In genomic region chr5:92323264-92323663, GRCm38 (mm10) we compare ENCODE assay signal across 10 mouse cellular contexts. TPM values are rescaled to one million over a fixed set of nuclear protein-coding genes. Genes with fewer than 3 reads are reported as not detected.
DNase-seq lines count a peak whose midpoint lies in the region; ATAC-seq and TF ChIP-seq lines count a peak whose summit lies in the region.
"Had no signal": no experiment of that assay in that cellular context is flagged by ENCODE, and none has a peak within 500 bp of the region (broad histone marks: within the 10 kb centered on the region; RNA-seq: fewer than 3 reads in every experiment).

No protein-coding gene starts in this region.

- H3K27me3 ChIP-seq in forebrain, postnatal 0 days (ENCODE audit: insufficient read depth, low read length), result no peaks in the 10 kb centered on the region; the same call in 1 of the 2 replicates
- H3K27me3 ChIP-seq in forebrain, embryonic 15.5 days, result no peaks in the 10 kb centered on the region
- no peaks in the 10 kb centered on the region for H3K27me3 ChIP-seq in lung, embryonic 15.5 days

- no peak for TF ChIP-seq CTCF in forebrain, postnatal 0 days (IDR thresholded peaks at IDR 0.05; ENCODE audit: low read depth)

- no peak overlapping the region for H3K9ac ChIP-seq in forebrain, postnatal 0 days
- H3K9ac ChIP-seq in forebrain, embryonic 15.5 days (replicated peaks), result no peak overlapping the region
- no peak overlapping the region for H3K9ac ChIP-seq in lung, embryonic 15.5 days

- DNase-seq in forebrain, postnatal 0 days, result peak; percentile 3
- DNase-seq in MN1 (ENCODE audit: low spot score), result peak; percentile 87
- peak; percentile 80 to 88 for DNase-seq in heart, adult 9 months (ENCODE audit: low spot score in 2 of 2)
- DNase-seq in embryo, embryonic 11 days, result no peak
- DNase-seq in natural killer cell, adult 2 months (ENCODE audit: low spot score in 2 of 2), result no peak

- no peaks in the 10 kb centered on the region for H3K36me3 ChIP-seq in forebrain, postnatal 0 days (ENCODE audit: insufficient read depth)
- no peaks in the 10 kb centered on the region for H3K36me3 ChIP-seq in forebrain, embryonic 15.5 days
- no peaks in the 10 kb centered on the region for H3K36me3 ChIP-seq in lung, embryonic 15.5 days

- WGBS in forebrain, postnatal 0 days, result 70% methylated on average over 5 of the region's 5 CpGs
- WGBS in forebrain, embryonic 15.5 days, result 85% methylated on average over 5 of the region's 5 CpGs
- whole genome bisulfite sequencing in lung, embryonic 15.5 days, result 44% methylated on average over 5 of the region's 5 CpGs

- H3K4me2 ChIP-seq in forebrain, postnatal 0 days (ENCODE audit: low read depth), result no peak overlapping the region
- no peak overlapping the region for H3K4me2 ChIP-seq in forebrain, embryonic 15.5 days (replicated peaks)
- no peak overlapping the region for H3K4me2 ChIP-seq in lung, embryonic 15.5 days

- H3K4me3 ChIP-seq in forebrain, postnatal 0 days (ENCODE audit: low read depth, low read length), result no peak overlapping the region
- no peak overlapping the region for H3K4me3 ChIP-seq in forebrain, embryonic 15.5 days
- no peak overlapping the region for H3K4me3 ChIP-seq in lung, embryonic 15.5 days
- H3K4me3 ChIP-seq: erythroblast, embryonic 14.5 days had no signal

- H3K27ac ChIP-seq in forebrain, postnatal 0 days (ENCODE audit: low read depth, low read length), result no peak overlapping the region
- H3K27ac ChIP-seq in forebrain, embryonic 15.5 days (replicated peaks), result no peak overlapping the region
- H3K27ac ChIP-seq in lung, embryonic 15.5 days, result peak overlapping the region; percentile 45

- no peaks in the 10 kb centered on the region for H3K9me3 ChIP-seq in forebrain, postnatal 0 days (ENCODE audit: low read length)
- H3K9me3 ChIP-seq in forebrain, embryonic 15.5 days, result no peaks in the 10 kb centered on the region
- no peaks in the 10 kb centered on the region for H3K9me3 ChIP-seq in lung, embryonic 15.5 days

- ATAC-seq in forebrain, postnatal 0 days, result no peak
- ATAC-seq in forebrain, embryonic 15.5 days (replicated peaks), result no peak
- peak; percentile 92 for ATAC-seq in lung, embryonic 15.5 days (ENCODE audit: borderline replicate concordance, extremely low read depth, low FRiP score, low TSS enrichment)
- ATAC-seq in activated CD4-positive, CD25-positive, alpha-beta regulatory T cell, adult 4 months, result no peak

- no peaks in the 10 kb centered on the region for H3K4me1 ChIP-seq in forebrain, postnatal 0 days (ENCODE audit: insufficient read depth)
- no peaks in the 10 kb centered on the region for H3K4me1 ChIP-seq in forebrain, embryonic 15.5 days
- peaks cover 12% of the 10 kb centered on the region for H3K4me1 ChIP-seq in lung, embryonic 15.5 days

RNA-seq across cellular contexts. Expression of gene Cxcl9, which starts 4.6 kb away (rescaled TPM):
- total RNA-seq in forebrain, postnatal 0 days (2014; rRNA removed), result not detected in 2 replicates
- polyA plus RNA-seq in forebrain, postnatal 0 days (2015; fragmentation: Nextera tagmentation; extraction: Ambion mirVana), result not detected in 2 replicates
- polyA plus RNA-seq in forebrain, embryonic 15.5 days (2015; fragmentation: Nextera tagmentation; extraction: Ambion mirVana), result not detected in 2 replicates
- not detected in 2 replicates for polyA plus RNA-seq in lung, embryonic 15.5 days (2015; fragmentation: Nextera tagmentation; extraction: Ambion mirVana)
- polyA plus RNA-seq in activated CD4-positive, CD25-positive, alpha-beta regulatory T cell, adult 4 months (2017; shearing (Covaris generic)), result under 1 TPM in 1 of 2 experiments, not detected in 1; 0.20 TPM
- polyA plus RNA-seq: erythroblast, embryonic 14.5 days; neural tube, embryonic 14.5 days had no signal

RNA-seq across cellular contexts. Expression of gene Art3, which starts 8.4 kb away (rescaled TPM):
- total RNA-seq in forebrain, postnatal 0 days (2014; rRNA removed), result 3.0 and 3.5 TPM in 2 replicates
- polyA plus RNA-seq in forebrain, postnatal 0 days (2015; fragmentation: Nextera tagmentation; extraction: Ambion mirVana), result 8.0 and 9.4 TPM in 2 replicates
- polyA plus RNA-seq in forebrain, embryonic 15.5 days (2015; fragmentation: Nextera tagmentation; extraction: Ambion mirVana), result 3.5 and 4.0 TPM in 2 replicates
- polyA plus RNA-seq in lung, embryonic 15.5 days (2015; fragmentation: Nextera tagmentation; extraction: Ambion mirVana), result 4.8 and 9.5 TPM in 2 replicates
- polyA plus RNA-seq in activated CD4-positive, CD25-positive, alpha-beta regulatory T cell, adult 4 months (2017; shearing (Covaris generic)), result 1 to 10 TPM; 7.7 to 9.8 TPM
- polyA plus RNA-seq: erythroblast, embryonic 14.5 days had no signal

RNA-seq across cellular contexts. Expression of gene Sdad1, which starts 13.0 kb away (rescaled TPM):
- 22.5 and 32.0 TPM in 2 replicates for total RNA-seq in forebrain, postnatal 0 days (2014; rRNA removed)
- 21.6 and 27.9 TPM in 2 replicates for polyA plus RNA-seq in forebrain, postnatal 0 days (2015; fragmentation: Nextera tagmentation; extraction: Ambion mirVana)
- 31.1 and 32.3 TPM in 2 replicates for polyA plus RNA-seq in forebrain, embryonic 15.5 days (2015; fragmentation: Nextera tagmentation; extraction: Ambion mirVana)
- 32.6 and 35.4 TPM in 2 replicates for polyA plus RNA-seq in lung, embryonic 15.5 days (2015; fragmentation: Nextera tagmentation; extraction: Ambion mirVana)
- polyA plus RNA-seq in activated CD4-positive, CD25-positive, alpha-beta regulatory T cell, adult 4 months (2017; shearing (Covaris generic)), result 10 to 100 TPM; 37.7 to 41.4 TPM

RNA-seq across cellular contexts. Expression of gene Cxcl10, which starts 25.4 kb away (rescaled TPM):
- 0.38 and 0.86 TPM in 2 replicates for total RNA-seq in forebrain, postnatal 0 days (2014; rRNA removed)
- 0.28 and 0.55 TPM in 2 replicates for polyA plus RNA-seq in forebrain, postnatal 0 days (2015; fragmentation: Nextera tagmentation; extraction: Ambion mirVana)
- polyA plus RNA-seq in forebrain, embryonic 15.5 days (2015; fragmentation: Nextera tagmentation; extraction: Ambion mirVana), result 0.20 TPM in 1 of 2 replicates, not detected in the other
- polyA plus RNA-seq in lung, embryonic 15.5 days (2015; fragmentation: Nextera tagmentation; extraction: Ambion mirVana), result 0.59 and 3.5 TPM in 2 replicates
- 10 to 100 TPM; 10.2 to 27.1 TPM for polyA plus RNA-seq in activated CD4-positive, CD25-positive, alpha-beta regulatory T cell, adult 4 months (2017; shearing (Covaris generic))
- polyA plus RNA-seq: erythroblast, embryonic 14.5 days; neural tube, embryonic 14.5 days had no signal

RNA-seq across cellular contexts. Expression of gene Naaa, which starts 45.3 kb away (rescaled TPM):
- total RNA-seq in forebrain, postnatal 0 days (2014; rRNA removed), result 22.5 and 33.1 TPM in 2 replicates
- 15.4 and 23.6 TPM in 2 replicates for polyA plus RNA-seq in forebrain, postnatal 0 days (2015; fragmentation: Nextera tagmentation; extraction: Ambion mirVana)
- polyA plus RNA-seq in forebrain, embryonic 15.5 days (2015; fragmentation: Nextera tagmentation; extraction: Ambion mirVana), result 7.6 and 11.5 TPM in 2 replicates
- polyA plus RNA-seq in lung, embryonic 15.5 days (2015; fragmentation: Nextera tagmentation; extraction: Ambion mirVana), result 10.9 and 12.5 TPM in 2 replicates
- polyA plus RNA-seq in activated CD4-positive, CD25-positive, alpha-beta regulatory T cell, adult 4 months (2017; shearing (Covaris generic)), result 10 to 100 TPM in 1 of 2 experiments, 1 to 10 TPM in 1; 9.2 to 11.5 TPM

Comparison
In these comparisons a context has a peak if more than half of its experiments do, and no peak if none do; other contexts are left out.
1. DNase-seq: peak in forebrain, postnatal 0 days (single experiment), MN1 (single experiment) and heart, adult 9 months (2 of 2); none in embryo, embryonic 11 days (single experiment) and natural killer cell, adult 2 months (0 of 2).